Mouse (Mus musculus) small intestine, adult 2 months (tissue): Measurements from ENCODE around the gene Cryga.

ENCODE experiments used
- CTCF ChIP-seq: fragments of 200-500 bp; IDR thresholded peaks from 2 replicates; pipeline ENCODE4 v1.5.1; 2012; ENCODE audit warnings: low read depth, mild to moderate bottlenecking, control low read depth, inconsistent platforms, low read length, moderate library complexity, mixed read lengths; ENCODE audit not compliant: insufficient replicate concordance, insufficient read length; ENCODE audit errors: extremely low read depth
- POLR2A ChIP-seq: fragments of 200-500 bp; IDR thresholded peaks from 2 replicates; pipeline ENCODE4 v1.6.1; 2012; ENCODE audit warnings: low read depth, mild to moderate bottlenecking, control low read depth, inconsistent platforms, low read length, moderate library complexity

DNA sequence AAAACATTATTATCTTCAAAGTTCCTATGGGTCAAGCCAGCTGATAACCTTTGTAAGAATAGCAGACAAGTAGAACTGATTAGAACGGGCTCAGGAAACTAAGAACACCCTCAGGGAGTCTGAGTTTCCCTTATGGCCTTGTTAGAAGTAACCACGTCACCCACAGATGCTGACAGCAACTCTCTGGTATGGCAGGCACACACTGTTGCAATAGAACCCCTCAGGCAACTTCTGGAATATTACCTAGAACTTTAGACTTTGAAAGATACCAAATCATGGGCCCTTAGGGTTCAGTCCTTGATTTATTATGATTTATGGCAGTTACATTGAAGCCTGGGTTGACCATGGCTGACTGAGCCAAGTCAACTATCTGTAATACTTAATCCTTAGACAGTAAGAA is 43.4 kb upstream of the Cryga start:
- TF ChIP-seq CTCF (no peak), POLR2A (no peak)
